Mouse (Mus musculus) spleen, adult 2 months (tissue): Measurements from ENCODE around the gene Vcpkmt. TPM values are rescaled to one million over a fixed set of nuclear protein-coding genes. Genes with fewer than 3 reads are reported as not detected.

Experiments used
- DNase-seq, 2 experiments: peaks; one replicate each; pipeline versions ENCODE4 v3.0.0 to v3.0.0-alpha.2; 2012 to 2021; ENCODE audit warnings: low spot score in 2 of 2, low read depth in 1 of 2
- H3K27ac ChIP-seq: fragments of 200-500 bp; 2 replicates; pipeline ENCODE4 v1.5.1; 2012; ENCODE audit warnings: low read length, inconsistent platforms; ENCODE audit not compliant: insufficient read depth
- H3K27me3 ChIP-seq: fragments of 200-500 bp; 2 replicates; pipeline ENCODE4 v1.6.1; 2012; ENCODE audit warnings: mild to moderate bottlenecking, moderate library complexity, low read length, inconsistent platforms; ENCODE audit not compliant: control insufficient read depth, insufficient read depth
- H3K36me3 ChIP-seq: fragments of 200-500 bp; 2 replicates; pipeline ENCODE4 v1.6.1; 2012; ENCODE audit warnings: mild to moderate bottlenecking, low read length, inconsistent platforms; ENCODE audit not compliant: control insufficient read depth, insufficient read depth
- H3K4me1 ChIP-seq: fragments of 200-500 bp; 2 replicates; pipeline ENCODE4 v1.6.1; 2011; ENCODE audit warnings: inconsistent platforms; ENCODE audit not compliant: control insufficient read depth, insufficient read depth, insufficient read length
- H3K4me3 ChIP-seq: fragments of 200-500 bp; 2 replicates; pipeline ENCODE4 v1.5.1; 2011; ENCODE audit warnings: mild to moderate bottlenecking, inconsistent platforms; ENCODE audit not compliant: insufficient read depth, insufficient read length; ENCODE audit errors: extremely low read depth
- CTCF ChIP-seq: fragments of 200-500 bp; IDR thresholded peaks from 2 replicates; pipeline ENCODE4 v1.5.1; 2011; ENCODE audit warnings: mild to moderate bottlenecking, inconsistent platforms; ENCODE audit not compliant: insufficient read depth, insufficient read length, insufficient replicate concordance; ENCODE audit errors: extremely low read depth
- POLR2A ChIP-seq: fragments of 200-500 bp; IDR thresholded peaks from 2 replicates; pipeline ENCODE4 v1.6.1; 2011; ENCODE audit warnings: low read depth, low read length, inconsistent platforms
- WGBS: fragments of 180-500 bp; shearing (Covaris S2); methylation state at CpG from one replicate; pipeline ENCODE4 v1.1.7; 2018; 5-methylcytosine and 5-hydroxymethylcytosine counted together
- polyA plus RNA-seq: library from polyadenylated mRNA; depleted of rRNA; stranded (reverse); fragments of >200 nt; gene quantifications from 2 replicates; pipeline ENCODE4 v1.2.3, GENCODE M21; 2012

Vcpkmt gene
- polyA plus RNA-seq, 1 experiment: 5.9 TPM

GRCm38 (mm10) chr12:69538362-69538950 is 44.4 kb downstream of the Vcpkmt start:
- no peak overlapping the region for H3K4me3 ChIP-seq
- H3K4me1 ChIP-seq: peaks cover 41% of the 10 kb centered on the region; the same call in 1 of the 2 replicates
- WGBS: 18% methylated on average over 4 of the region's 4 CpGs
- TF ChIP-seq POLR2A (no peak), CTCF (no peak)
- H3K27ac ChIP-seq: peak overlapping the region; percentile 91
- no peaks in the 10 kb centered on the region for H3K36me3 ChIP-seq
- H3K27me3 ChIP-seq: no peaks in the 10 kb centered on the region
- peak in 1 of 2 experiments; percentile 32 for DNase-seq

GRCm38 (mm10) chr12:69537675-69538361 is 45.0 kb downstream of the Vcpkmt start:
- WGBS: 6% methylated on average over 19 of the region's 19 CpGs
- Histone ChIP-seq H3K4me1 (peaks cover 39% of the 10 kb centered on the region; the same call in 1 of the 2 replicates), H3K27ac (peak overlapping the region; percentile 91), H3K4me3 (peak overlapping the region; percentile 26; the same call in 1 of the 2 replicates), H3K36me3 (no peaks in the 10 kb centered on the region), H3K27me3 (no peaks in the 10 kb centered on the region)
- TF ChIP-seq POLR2A: no peak
- no peak for TF ChIP-seq CTCF
- DNase-seq: no peak

- no peak for DNase-seq
- peaks cover 39% of the 10 kb centered on the region; the same call in 1 of the 2 replicates for H3K4me1 ChIP-seq
- no peaks in the 10 kb centered on the region for H3K27me3 ChIP-seq
- H3K36me3 ChIP-seq: no peaks in the 10 kb centered on the region
- WGBS: 34% methylated on average over 10 of the region's 10 CpGs
- peak overlapping the region; percentile 26; the same call in 1 of the 2 replicates for H3K4me3 ChIP-seq
- TF ChIP-seq POLR2A (no peak), CTCF (no peak)
- peak overlapping the region; percentile 91 for H3K27ac ChIP-seq
Measured at GRCm38 (mm10) chr12:69537243-69537674, 45.6 kb downstream of the Vcpkmt start.

- Histone ChIP-seq H3K4me1 (peaks cover 37% of the 10 kb centered on the region; the same call in 1 of the 2 replicates), H3K27ac (0 out of 2 replicates have a peak overlapping the region, but pooled peaks have one; percentile 91), H3K4me3 (no peak overlapping the region), H3K27me3 (no peaks in the 10 kb centered on the region), H3K36me3 (no peaks in the 10 kb centered on the region)
- no peak for DNase-seq
- WGBS: 83% methylated on average over 10 of the region's 10 CpGs
- no peak for TF ChIP-seq CTCF
- TF ChIP-seq POLR2A: no peak
Measured at GRCm38 (mm10) chr12:69536616-69537242, 46.1 kb downstream of the Vcpkmt start.

- TF ChIP-seq CTCF: no peak
- DNase-seq: no peak
- Histone ChIP-seq H3K4me1 (peaks cover 24% of the 10 kb centered on the region; the same call in 1 of the 2 replicates), H3K27me3 (no peaks in the 10 kb centered on the region), H3K27ac (no peak overlapping the region), H3K36me3 (no peaks in the 10 kb centered on the region), H3K4me3 (no peak overlapping the region)
- 52% methylated on average over 5 of the region's 5 CpGs for WGBS
Measured at GRCm38 (mm10) chr12:69533237-69533636, 49.6 kb downstream of the Vcpkmt start.

- WGBS: 75% methylated on average over 3 of the region's 3 CpGs
- no peak for DNase-seq
- no peak overlapping the region for H3K27ac ChIP-seq
- no peaks in the 10 kb centered on the region for H3K36me3 ChIP-seq
- no peak overlapping the region for H3K4me3 ChIP-seq
- no peaks in the 10 kb centered on the region for H3K27me3 ChIP-seq
- peaks cover 18% of the 10 kb centered on the region; the same call in 1 of the 2 replicates for H3K4me1 ChIP-seq
- TF ChIP-seq CTCF (no peak), POLR2A (no peak)
Measured at GRCm38 (mm10) chr12:69532530-69532929, 50.3 kb downstream of the Vcpkmt start.
